Mouse (Mus musculus) embryonic fibroblast, embryonic 13.5 days (primary cell): ENCODE measurements around the gene Nploc4.
A peak's percentile ranks its signal among the peaks of the same experiment; 100 is the strongest.

Source experiments
- CTCF ChIP-seq: IDR thresholded peaks from 2 replicates; pipeline ENCODE4 v1.5.1; 2011; ENCODE audit warnings: mild to moderate bottlenecking, control low read depth, low read length, moderate library complexity, borderline replicate concordance; ENCODE audit not compliant: insufficient read depth
- POLR2A ChIP-seq: IDR thresholded peaks from 2 replicates; pipeline ENCODE4 v1.6.1; 2011; ENCODE audit warnings: low read depth, mild to moderate bottlenecking, control low read depth, low read length, moderate library complexity

DNA sequence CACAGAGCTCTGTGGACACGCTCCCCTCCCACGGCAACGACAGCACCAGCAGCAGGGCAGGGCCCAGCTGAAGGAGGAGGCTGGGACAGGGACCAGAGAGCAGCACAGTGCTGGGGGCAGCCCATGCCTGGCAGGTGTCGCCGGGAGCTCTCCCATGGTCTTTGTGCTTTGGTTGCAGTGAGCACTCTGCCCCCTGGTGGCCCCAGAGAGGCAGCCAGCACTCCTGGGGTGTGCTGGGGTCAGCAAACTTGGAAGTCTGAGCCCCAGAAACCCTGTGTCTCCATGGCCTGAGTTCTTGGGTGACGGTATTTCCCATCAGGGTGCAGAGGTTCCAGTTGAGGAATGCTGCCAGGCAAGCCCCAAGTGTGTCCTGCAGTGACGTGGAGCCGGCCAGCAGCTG is 67.9 kb downstream of the Nploc4 start:
- TF ChIP-seq POLR2A = no peak
- TF ChIP-seq CTCF = peak; percentile 81
